Mouse (Mus musculus): ENCODE data around the gene Atoh8.

Atoh8 gene

DNA sequence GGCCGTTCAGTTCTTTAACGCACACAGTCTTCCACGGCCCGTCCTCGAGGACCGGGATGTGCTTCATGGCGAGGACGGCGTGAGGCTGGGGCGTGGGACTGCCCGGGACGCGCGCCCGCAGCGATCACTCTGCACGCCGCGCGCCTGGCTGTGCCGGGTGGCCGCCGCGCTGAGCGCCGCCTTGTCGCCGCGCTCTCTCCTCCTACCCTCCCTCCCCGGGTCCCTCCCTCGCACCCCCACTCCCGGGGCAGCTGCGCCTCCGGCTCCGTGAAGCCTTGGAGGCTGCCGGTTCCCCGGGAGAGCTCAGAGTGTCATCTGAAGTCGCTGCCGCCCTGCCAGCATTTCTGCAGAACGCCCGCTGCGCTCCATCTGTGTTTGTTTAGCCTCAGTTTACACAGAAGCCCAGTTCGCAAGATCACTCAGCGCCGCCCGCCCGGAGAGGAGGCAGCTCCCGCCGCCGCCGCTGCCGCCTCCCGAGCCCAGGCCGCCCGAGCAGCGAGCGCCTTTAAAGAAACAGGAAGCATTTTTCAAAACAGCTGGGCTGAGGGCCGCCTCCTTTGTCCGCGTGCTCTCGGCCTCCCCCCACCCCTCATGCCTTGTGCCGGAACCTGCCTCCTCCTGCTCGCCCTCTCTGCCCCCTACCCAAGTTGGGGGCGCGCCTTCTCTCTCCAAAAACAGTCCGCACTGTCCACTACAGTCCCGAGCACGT, at the start of gene Atoh8:
Gene Atoh8 (minus strand): TSS at position 480 of the 709 bp plus-strand sequence.
- no peak for DNase-seq (ENCODE audit: low read depth)

GRCm38 (mm10) chr6:72283914-72284313, 48.5 kb upstream of the Atoh8 start:
- no peak for DNase-seq (ENCODE audit: low read depth)

DNA sequence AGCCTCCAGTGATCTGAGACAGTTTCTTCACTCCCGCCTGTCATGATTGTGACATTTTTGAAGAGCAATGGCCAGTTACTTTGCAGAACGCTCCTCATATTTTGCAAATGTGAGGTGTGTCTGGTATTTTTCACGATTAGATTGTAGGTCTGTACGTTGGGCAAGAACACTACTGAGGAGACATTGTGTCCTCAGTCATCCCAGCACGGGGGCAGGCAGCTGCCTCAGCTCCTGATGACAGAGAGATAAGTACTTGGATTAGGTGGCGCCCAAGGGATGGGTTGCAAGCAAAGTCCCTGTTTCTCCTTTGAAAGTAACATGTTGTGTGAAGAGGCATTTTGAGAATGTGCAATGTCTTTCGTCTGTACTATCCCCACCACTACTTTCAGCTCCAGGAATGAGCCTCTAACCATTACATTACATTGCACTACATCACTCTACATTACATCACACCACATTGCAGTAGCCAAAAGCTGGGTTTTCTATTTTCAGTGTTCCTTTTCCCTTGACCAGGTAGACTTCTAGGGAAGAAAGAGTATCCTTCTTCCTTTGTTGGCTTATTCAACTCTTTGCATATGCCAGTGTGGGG, 45.1 kb upstream of the Atoh8 start:
- peak; percentile 48 for DNase-seq (ENCODE audit: low read depth)

GRCm38 (mm10) chr6:72279505-72279904, 44.1 kb upstream of the Atoh8 start:
- DNase-seq (ENCODE audit: low read depth): peak; percentile 86

DNA sequence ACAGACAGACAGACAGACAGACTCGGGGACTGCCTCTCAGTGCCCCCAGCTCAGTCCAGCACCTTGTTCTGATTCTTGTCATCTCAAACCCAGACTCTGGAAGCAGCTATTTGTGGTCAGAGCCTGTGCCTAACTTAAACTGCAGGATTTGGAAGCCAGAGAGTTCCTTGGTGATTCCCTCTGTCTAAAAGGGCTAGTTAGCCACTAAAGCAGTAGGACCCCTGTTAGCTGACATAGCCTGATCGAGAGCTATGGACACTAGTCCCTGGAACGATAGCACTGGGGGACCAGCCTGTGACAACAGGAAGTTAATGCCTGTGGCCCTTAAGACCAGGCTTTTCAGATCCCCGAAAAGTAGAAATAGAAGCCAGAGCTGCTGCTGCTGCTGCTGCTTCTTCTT, 43.5 kb upstream of the Atoh8 start:
- no peak for DNase-seq (ENCODE audit: low read depth)

- DNase-seq (ENCODE audit: low read depth): no peak
Measured at GRCm38 (mm10) chr6:72277508-72278166, 42.3 kb upstream of the Atoh8 start.

DNA sequence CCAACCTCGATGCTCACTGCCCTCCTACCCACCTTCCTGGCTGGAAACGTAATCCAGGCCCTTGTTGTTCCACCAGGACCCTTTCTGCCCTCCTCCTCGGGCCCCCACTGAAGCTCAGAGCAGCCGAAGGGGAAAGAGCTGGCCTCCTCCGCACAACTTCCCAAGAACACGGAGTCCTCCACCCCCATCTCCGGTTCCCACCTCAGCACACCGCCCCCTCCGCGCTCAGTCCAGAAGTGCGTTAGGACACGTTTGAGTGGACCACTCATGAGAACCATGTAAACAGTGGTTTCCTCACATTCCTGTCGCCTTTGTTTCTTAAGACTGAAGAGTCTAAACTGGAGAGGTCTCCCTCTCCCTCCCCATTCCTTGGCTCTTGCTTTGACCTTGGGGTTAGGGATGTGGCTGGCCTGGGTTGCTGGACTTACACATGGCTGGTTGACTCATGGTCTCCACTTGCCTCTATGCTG, 41.6 kb upstream of the Atoh8 start:
- no peak for DNase-seq (ENCODE audit: low read depth)

GRCm38 (mm10) chr6:72276141-72276540, 40.8 kb upstream of the Atoh8 start:
- DNase-seq (ENCODE audit: low read depth): no peak

GRCm38 (mm10) chr6:72275527-72275926, 40.1 kb upstream of the Atoh8 start:
- no peak for DNase-seq (ENCODE audit: low read depth)

DNA sequence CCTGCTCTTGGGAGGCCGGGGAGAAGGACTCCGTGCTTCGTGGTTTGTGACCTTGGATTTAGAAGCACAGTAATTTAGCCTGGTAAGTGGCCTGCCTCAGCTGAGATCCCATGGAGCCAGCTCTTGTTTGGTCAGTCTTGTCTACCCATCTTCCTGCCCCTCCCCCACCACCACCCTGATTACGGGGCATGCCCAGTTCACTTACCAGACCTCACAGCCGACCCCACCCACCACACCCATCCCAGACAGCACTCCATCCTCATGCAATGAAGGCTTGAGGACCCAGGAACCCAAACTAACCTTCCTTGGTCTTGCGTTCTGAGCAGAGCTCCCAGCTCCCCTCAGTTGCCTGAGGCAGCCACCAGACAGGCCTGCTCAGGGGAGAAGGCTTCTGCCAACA, 37.8 kb upstream of the Atoh8 start:
- no peak for DNase-seq (ENCODE audit: low read depth)

- DNase-seq (ENCODE audit: low read depth): no peak
Measured at GRCm38 (mm10) chr6:72272161-72272696, 36.9 kb upstream of the Atoh8 start.

DNA sequence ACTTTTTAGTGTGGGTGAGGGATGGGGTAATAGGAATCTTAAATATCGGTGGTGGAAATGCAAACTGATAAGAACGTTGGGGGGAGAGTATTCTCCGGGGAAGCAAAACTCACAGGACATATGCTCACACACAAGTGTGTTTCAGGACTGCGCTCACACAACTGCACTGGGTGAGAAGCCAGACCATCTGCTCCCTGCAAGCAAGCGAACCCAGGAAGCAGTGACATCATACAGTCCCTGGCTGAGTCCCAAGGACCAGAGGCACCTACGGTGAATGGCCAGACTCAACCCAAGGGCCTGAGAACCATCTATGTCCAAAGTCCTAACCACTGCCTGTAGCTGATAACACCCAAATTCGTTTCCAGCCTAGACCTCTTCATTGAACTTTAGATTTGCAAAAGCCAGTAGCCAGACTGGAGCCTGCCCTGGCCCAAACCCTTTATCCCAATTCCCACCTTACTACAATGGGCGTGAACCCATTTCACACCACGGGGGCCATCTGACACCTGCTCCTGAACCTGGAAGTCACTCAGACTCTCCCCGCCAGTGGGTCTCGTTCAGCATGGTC, 35.7 kb upstream of the Atoh8 start:
- DNase-seq (ENCODE audit: low read depth): no peak

DNA sequence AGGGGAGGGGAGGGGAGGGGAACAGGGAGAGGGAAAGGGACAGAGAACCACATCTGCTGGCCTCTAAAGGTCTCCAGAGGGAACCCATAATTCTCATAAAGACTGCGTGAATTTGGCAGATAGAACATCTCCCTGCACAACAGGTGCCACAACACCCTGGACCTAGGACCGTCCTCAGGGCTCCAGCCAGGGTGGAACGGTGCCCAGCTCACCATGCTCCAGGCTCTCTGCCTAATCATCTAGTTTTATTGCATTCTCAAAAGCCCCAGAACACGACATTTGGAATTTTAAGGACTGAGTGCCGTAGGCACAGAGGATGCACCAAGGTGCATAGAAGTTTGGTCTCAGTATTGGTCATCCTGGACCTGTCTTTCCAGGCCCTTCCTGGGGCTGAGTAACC, 34.9 kb upstream of the Atoh8 start:
- no peak for DNase-seq (ENCODE audit: low read depth)

DNA sequence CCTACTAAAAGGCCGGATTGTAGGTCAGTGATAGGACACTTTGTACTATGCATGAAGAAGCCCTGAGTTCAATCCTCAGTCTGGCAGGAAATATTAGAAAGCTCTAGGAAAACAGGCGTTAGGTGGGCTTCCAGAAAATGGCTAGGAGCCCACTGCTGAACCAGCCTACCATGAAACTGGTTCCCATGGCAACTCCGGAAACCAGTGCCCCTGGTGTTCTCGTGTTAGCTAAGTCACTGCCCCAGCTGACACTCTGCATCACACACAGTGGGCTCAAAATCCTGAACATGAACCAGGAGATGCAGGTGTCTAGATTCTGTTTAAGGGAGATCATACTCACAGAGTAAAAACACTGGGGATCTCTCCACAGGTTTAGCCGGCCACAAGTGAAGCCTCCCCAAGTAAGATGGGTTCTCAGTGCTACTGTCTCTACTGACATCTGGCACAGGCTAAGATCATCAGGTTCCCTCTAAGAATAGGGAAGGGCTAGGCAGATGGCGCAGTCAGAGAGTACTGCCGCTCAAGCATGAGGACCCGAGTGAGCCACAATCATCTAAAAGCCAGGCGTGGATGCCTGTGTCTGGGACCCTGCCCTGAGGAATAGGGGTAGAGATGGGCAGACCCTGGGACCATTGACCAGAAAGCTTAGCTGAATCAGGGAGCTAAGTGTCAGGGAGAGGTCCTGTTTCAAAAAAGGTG, 32.9 kb upstream of the Atoh8 start:
- no peak for DNase-seq (ENCODE audit: low read depth)

- DNase-seq (ENCODE audit: low read depth): no peak
Measured at GRCm38 (mm10) chr6:72265664-72266063, 30.3 kb upstream of the Atoh8 start.

DNA sequence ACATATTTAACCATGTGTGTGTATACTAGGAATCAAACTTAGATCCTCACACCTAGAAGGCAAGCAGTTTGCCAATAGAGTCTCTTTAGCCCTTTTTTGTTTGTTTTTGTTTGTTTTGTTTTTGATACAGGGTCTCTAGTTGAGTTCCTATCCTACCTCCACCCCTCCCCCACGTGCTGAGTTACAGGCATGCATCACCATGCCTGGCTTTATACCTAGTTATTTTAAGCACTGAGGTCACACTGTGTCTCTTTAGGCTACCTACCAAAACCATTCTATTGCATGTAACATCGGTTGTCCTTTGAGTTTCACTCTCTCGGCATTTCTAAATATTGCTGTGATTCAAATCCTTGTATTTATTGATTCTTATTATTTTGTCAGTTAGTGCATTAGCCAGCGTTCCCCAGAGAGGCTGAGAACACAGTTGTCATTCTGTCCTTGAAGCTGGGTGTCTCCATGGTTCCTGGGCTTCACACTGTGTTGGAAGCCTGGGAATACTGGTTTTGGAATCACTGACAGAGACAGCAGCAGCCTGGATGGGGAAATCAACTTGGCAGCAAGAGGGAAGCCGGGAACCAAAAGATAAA, 28.4 kb upstream of the Atoh8 start:
- no peak for DNase-seq (ENCODE audit: low read depth)

DNA sequence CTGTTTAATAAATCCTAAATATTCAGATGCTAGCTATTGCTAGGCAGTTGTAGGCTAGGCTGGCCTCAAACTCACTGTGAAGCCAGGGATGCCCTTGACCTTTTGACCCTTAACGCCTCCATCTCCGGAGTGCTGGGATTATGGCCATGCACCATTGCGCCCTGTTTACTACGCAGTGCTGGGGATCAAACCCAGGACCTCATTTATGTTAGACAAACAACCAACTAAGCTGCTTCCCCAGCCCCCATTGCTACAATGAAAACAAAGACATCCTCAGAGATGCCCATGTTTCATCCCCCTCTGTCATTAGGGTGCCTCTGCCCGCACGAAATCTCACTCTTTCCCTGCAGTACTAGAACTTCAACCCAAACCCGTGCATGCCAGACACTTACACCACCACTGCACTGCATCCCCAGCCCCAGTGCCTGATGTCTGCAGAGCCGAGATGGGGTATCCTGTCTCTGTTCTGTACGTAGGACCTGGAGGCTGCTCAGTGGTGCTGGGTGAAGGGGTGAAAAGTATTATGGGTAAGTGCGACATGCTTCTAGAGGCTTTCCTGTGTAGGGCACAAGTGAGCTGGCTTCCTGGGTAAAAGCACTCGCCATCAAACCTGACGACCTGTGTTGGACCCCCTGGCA, 26.4 kb upstream of the Atoh8 start:
- no peak for DNase-seq (ENCODE audit: low read depth)

GRCm38 (mm10) chr6:72260981-72261682, 25.8 kb upstream of the Atoh8 start:
- DNase-seq (ENCODE audit: low read depth): peak; percentile 64

DNA sequence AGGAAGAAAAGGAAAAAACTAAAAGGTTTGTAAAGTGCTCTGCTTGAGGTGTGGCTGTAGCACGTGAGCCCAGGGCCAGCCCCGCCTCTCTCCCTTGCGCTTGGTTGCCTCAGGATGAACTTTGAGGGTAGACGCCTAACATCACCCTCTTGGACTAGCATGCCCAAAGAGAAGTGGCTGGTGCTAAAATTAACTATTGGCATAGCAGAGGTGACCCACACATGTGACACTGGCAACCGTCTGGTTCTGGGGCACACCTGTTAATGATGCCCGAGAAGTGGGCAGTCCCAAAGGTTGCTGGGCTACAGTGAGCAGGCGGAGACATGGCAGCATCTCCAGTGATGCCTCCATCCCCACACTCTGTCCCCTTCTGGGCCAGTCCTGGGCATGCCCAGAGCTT, 24.1 kb upstream of the Atoh8 start:
- no peak for DNase-seq (ENCODE audit: low read depth)

DNA sequence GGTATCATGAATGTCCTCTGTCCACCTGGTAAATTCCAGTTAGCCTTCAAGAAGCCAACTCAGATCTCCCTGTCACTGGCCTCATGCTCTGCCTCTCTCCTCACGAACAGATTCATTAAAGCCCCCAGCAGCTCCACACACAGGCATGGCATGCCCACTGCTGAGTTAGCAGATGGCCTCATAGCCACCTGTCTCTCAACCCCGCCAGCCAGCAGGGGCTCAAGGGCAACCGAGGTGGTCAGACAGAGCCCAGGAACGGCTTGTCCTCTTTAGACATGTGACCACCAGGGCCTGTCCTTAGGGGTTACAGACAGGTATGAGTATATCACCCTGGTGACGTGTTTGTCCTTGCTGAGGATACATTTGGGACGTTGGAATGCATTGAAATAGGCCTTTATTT, 19.9 kb upstream of the Atoh8 start:
- no peak for DNase-seq (ENCODE audit: low read depth)

Data from c-Kit-positive CD71-positive TER-119-negative erythroid progenitor cells, embryonic 14.5 days (primary cell).